Mouse (Mus musculus) midbrain, embryonic 15.5 days (tissue): ENCODE data around the gene Fbxo42. TPM values are rescaled to one million over a fixed set of nuclear protein-coding genes. Genes with fewer than 3 reads are reported as not detected.
A peak's percentile ranks its signal among the peaks of the same experiment; 100 is the strongest.
"Not testable (repeated sequence)": the region's sequence is repeated elsewhere in the genome, so short reads cannot be mapped to it uniquely, and the experiment has no call there.

ENCODE experiments used
- ATAC-seq: fragments of 200-750 bp; cut with Nextera tagmentation; replicated peaks from 2 replicates; pipeline ENCODE4 v1.8.0; 2017; ENCODE audit warnings: moderate TSS enrichment
- H3K27ac ChIP-seq: fragments of 300-500 bp; sonication (generic); 2 replicates; pipeline ENCODE4 v1.5.1; 2015; ENCODE audit warnings: mild to moderate bottlenecking, inconsistent platforms
- H3K27me3 ChIP-seq: fragments of 300-500 bp; sonication (generic); replicated peaks from 2 replicates; pipeline ENCODE4 v1.6.1; 2015; ENCODE audit warnings: inconsistent platforms
- H3K36me3 ChIP-seq: fragments of 300-500 bp; sonication (generic); replicated peaks from 2 replicates; pipeline ENCODE4 v1.6.1; 2015; ENCODE audit warnings: inconsistent platforms
- H3K4me1 ChIP-seq: fragments of 300-500 bp; sonication (generic); 2 replicates; pipeline ENCODE4 v1.6.1; 2015; ENCODE audit warnings: inconsistent platforms
- H3K4me2 ChIP-seq: fragments of 300-500 bp; sonication (generic); 2 replicates; pipeline ENCODE4 v1.6.1; 2015; ENCODE audit warnings: inconsistent platforms, mild to moderate bottlenecking, moderate library complexity
- H3K4me3 ChIP-seq: fragments of 300-500 bp; sonication (generic); 2 replicates; pipeline ENCODE4 v1.5.1; 2015; ENCODE audit warnings: mild to moderate bottlenecking, inconsistent platforms
- H3K9ac ChIP-seq: fragments of 300-500 bp; sonication (generic); 2 replicates; pipeline ENCODE4 v1.6.1; 2015; ENCODE audit warnings: mild to moderate bottlenecking, inconsistent platforms
- H3K9me3 ChIP-seq: fragments of 300-500 bp; sonication (generic); 2 replicates; pipeline ENCODE4 v1.6.1; 2016; ENCODE audit warnings: inconsistent platforms
- WGBS: fragments of 180-500 bp; shearing (Covaris S2); methylation state at CpG from one replicate; pipeline ENCODE4 v1.1.7; 2015; ENCODE audit warnings: mixed read lengths; 5-methylcytosine and 5-hydroxymethylcytosine counted together
- polyA plus RNA-seq: library from polyadenylated mRNA; unstranded; fragments of >200 nt; fragmentation: Nextera tagmentation; extraction: Ambion mirVana; gene quantifications from 2 replicates; pipeline ENCODE4 v1.2.1, GENCODE M21; 2015

Gene Fbxo42
- polyA plus RNA-seq, 1 experiment from 2014 or later: 28.5 TPM

GRCm38 (mm10) chr4:141122663-141123062 is 25.1 kb upstream of the Fbxo42 start:
- Histone ChIP-seq H3K36me3 (no peaks in the 10 kb centered on the region), H3K9ac (no peak overlapping the region), H3K4me2 (no peak overlapping the region), H3K27ac (no peak overlapping the region), H3K9me3 (no peaks in the 10 kb centered on the region), H3K4me3 (no peak overlapping the region), H3K4me1 (peaks cover 20% of the 10 kb centered on the region), H3K27me3 (no peaks in the 10 kb centered on the region)
- 84% methylated on average over 7 of the region's 7 CpGs for WGBS
- ATAC-seq: no peak

- Histone ChIP-seq H3K4me1 (peaks cover 20% of the 10 kb centered on the region), H3K9ac (no peak overlapping the region), H3K4me3 (no peak overlapping the region), H3K27ac (no peak overlapping the region), H3K27me3 (no peaks in the 10 kb centered on the region), H3K9me3 (no peaks in the 10 kb centered on the region), H3K4me2 (no peak overlapping the region), H3K36me3 (no peaks in the 10 kb centered on the region)
- 19% methylated on average over 1 of the region's 1 CpGs for WGBS
- no peak for ATAC-seq
These were observed 24.6 kb upstream of the Fbxo42 start for GRCm38 (mm10) chr4:141123065-141123464.

- Histone ChIP-seq H3K36me3 (no peaks in the 10 kb centered on the region), H3K27ac (no peak overlapping the region), H3K9ac (no peak overlapping the region), H3K4me3 (no peak overlapping the region), H3K27me3 (no peaks in the 10 kb centered on the region), H3K9me3 (no peaks in the 10 kb centered on the region), H3K4me1 (peaks cover 27% of the 10 kb centered on the region), H3K4me2 (no peak overlapping the region)
- 75% methylated on average over 6 of the region's 6 CpGs for WGBS
- no peak for ATAC-seq
These were observed 18.5 kb upstream of the Fbxo42 start for GRCm38 (mm10) chr4:141129190-141129710.

GRCm38 (mm10) chr4:141130704-141131342 is 16.9 kb upstream of the Fbxo42 start:
- peaks cover 39% of the 10 kb centered on the region for H3K4me1 ChIP-seq
- H3K4me2 ChIP-seq: no peak overlapping the region
- H3K36me3 ChIP-seq: no peaks in the 10 kb centered on the region
- 82% methylated on average over 6 of the region's 6 CpGs for whole genome bisulfite sequencing
- no peak overlapping the region for H3K9ac ChIP-seq
- H3K27ac ChIP-seq: 0 out of 2 replicates have a peak overlapping the region, but pooled peaks have one; percentile 48
- no peaks in the 10 kb centered on the region for H3K27me3 ChIP-seq
- no peaks in the 10 kb centered on the region for H3K9me3 ChIP-seq
- H3K4me3 ChIP-seq: no peak overlapping the region
- ATAC-seq: no peak

- ATAC-seq: no peak
- Histone ChIP-seq H3K27ac (0 out of 2 replicates have a peak overlapping the region, but pooled peaks have one; percentile 48), H3K9ac (no peak overlapping the region), H3K4me2 (no peak overlapping the region), H3K27me3 (no peaks in the 10 kb centered on the region), H3K4me1 (peaks cover 47% of the 10 kb centered on the region), H3K9me3 (no peaks in the 10 kb centered on the region), H3K36me3 (no peaks in the 10 kb centered on the region), H3K4me3 (no peak overlapping the region)
- 50% methylated on average over 5 of the region's 5 CpGs for WGBS
These were observed 16.1 kb upstream of the Fbxo42 start for GRCm38 (mm10) chr4:141131531-141132061.

- Histone ChIP-seq H3K4me3 (no peak overlapping the region), H3K4me1 (peaks cover 53% of the 10 kb centered on the region), H3K27me3 (no peaks in the 10 kb centered on the region), H3K36me3 (no peaks in the 10 kb centered on the region), H3K9ac (no peak overlapping the region), H3K9me3 (no peaks in the 10 kb centered on the region), H3K27ac (0 out of 2 replicates have a peak overlapping the region, but pooled peaks have one; percentile 31), H3K4me2 (no peak overlapping the region)
- ATAC-seq: no peak
- WGBS: 51% methylated on average over 8 of the region's 8 CpGs
These were observed 15.5 kb upstream of the Fbxo42 start for GRCm38 (mm10) chr4:141132191-141132590.

- Histone ChIP-seq H3K27ac (no peak overlapping the region), H3K4me2 (no peak overlapping the region), H3K36me3 (no peaks in the 10 kb centered on the region), H3K9me3 (no peaks in the 10 kb centered on the region), H3K9ac (no peak overlapping the region), H3K4me3 (no peak overlapping the region), H3K4me1 (peaks cover 60% of the 10 kb centered on the region), H3K27me3 (no peaks in the 10 kb centered on the region)
- ATAC-seq: no peak
- whole genome bisulfite sequencing: 56% methylated on average over 8 of the region's 8 CpGs
These were observed 14.5 kb upstream of the Fbxo42 start for GRCm38 (mm10) chr4:141133227-141133626.

- H3K4me3 ChIP-seq: no peak overlapping the region
- no peaks in the 10 kb centered on the region for H3K36me3 ChIP-seq
- 9% methylated on average over 8 of the region's 8 CpGs for WGBS
- H3K4me1 ChIP-seq: peaks cover 66% of the 10 kb centered on the region
- H3K4me2 ChIP-seq: no peak overlapping the region
- ATAC-seq: no peak
- H3K27me3 ChIP-seq: no peaks in the 10 kb centered on the region
- H3K27ac ChIP-seq: peak overlapping the region; percentile 37; the same call in 1 of the 2 replicates
- no peaks in the 10 kb centered on the region for H3K9me3 ChIP-seq
- no peak overlapping the region for H3K9ac ChIP-seq
These were observed 13.7 kb upstream of the Fbxo42 start for GRCm38 (mm10) chr4:141134031-141134441.

- H3K27me3 ChIP-seq: no peaks in the 10 kb centered on the region
- no peaks in the 10 kb centered on the region for H3K9me3 ChIP-seq
- WGBS: 57% methylated on average over 20 of the region's 20 CpGs
- H3K4me3 ChIP-seq: no peak overlapping the region
- H3K9ac ChIP-seq: no peak overlapping the region
- peak overlapping the region; percentile 37; the same call in 1 of the 2 replicates for H3K27ac ChIP-seq
- no peaks in the 10 kb centered on the region for H3K36me3 ChIP-seq
- no peak for ATAC-seq
- H3K4me1 ChIP-seq: peaks cover 66% of the 10 kb centered on the region
- H3K4me2 ChIP-seq: no peak overlapping the region
These were observed 12.8 kb upstream of the Fbxo42 start for GRCm38 (mm10) chr4:141134751-141135530.

GRCm38 (mm10) chr4:141136126-141136525 is 11.6 kb upstream of the Fbxo42 start:
- H3K36me3 ChIP-seq: no peaks in the 10 kb centered on the region
- H3K4me2 ChIP-seq: no peak overlapping the region
- H3K9me3 ChIP-seq: no peaks in the 10 kb centered on the region
- no peak overlapping the region for H3K27ac ChIP-seq
- H3K27me3 ChIP-seq: no peaks in the 10 kb centered on the region
- H3K9ac ChIP-seq: no peak overlapping the region
- H3K4me1 ChIP-seq: peaks cover 60% of the 10 kb centered on the region
- no peak for ATAC-seq
- WGBS: 64% methylated on average over 7 of the region's 7 CpGs
- H3K4me3 ChIP-seq: no peak overlapping the region

GRCm38 (mm10) chr4:141137740-141138139 is 10.0 kb upstream of the Fbxo42 start:
- not testable (repeated sequence) for H3K9me3 ChIP-seq, H3K27ac ChIP-seq, H3K4me2 ChIP-seq, H3K36me3 ChIP-seq, H3K4me3 ChIP-seq, H3K9ac ChIP-seq, H3K27me3 ChIP-seq, ATAC-seq
- 73% methylated on average over 3 of the region's 3 CpGs for whole genome bisulfite sequencing
- peaks cover 48% of the 10 kb centered on the region for H3K4me1 ChIP-seq

- H3K4me1 ChIP-seq: peaks cover 46% of the 10 kb centered on the region
- H3K27me3 ChIP-seq: no peaks in the 10 kb centered on the region
- H3K4me2 ChIP-seq: peak overlapping the region; percentile 81
- no peaks in the 10 kb centered on the region for H3K9me3 ChIP-seq
- 4% methylated on average over 29 of the region's 29 CpGs for WGBS
- H3K9ac ChIP-seq: peak overlapping the region; percentile 74
- H3K4me3 ChIP-seq: peak overlapping the region; percentile 65
- H3K36me3 ChIP-seq: no peaks in the 10 kb centered on the region
- H3K27ac ChIP-seq: peak overlapping the region; percentile 95
- ATAC-seq: peak; percentile 6; the same call in 1 of the 2 replicates
These were observed 9.1 kb upstream of the Fbxo42 start for GRCm38 (mm10) chr4:141138425-141139115.
